Mouse (Mus musculus): ENCODE results near the gene Map4k5.

Map4k5 gene

GRCm38 (mm10) chr12:69892371-69893251 is at the start of gene Map4k5, which contains the start of gene Atl1:
Gene Map4k5, minus strand, starts transcription at chr12:69893200.
Gene Atl1, plus strand, starts transcription at chr12:69892614.
- peak; percentile 88 for DNase-seq (ENCODE audit: extremely low spot score, low spot score)

- no peak for DNase-seq (ENCODE audit: extremely low spot score, low spot score)
Observed at GRCm38 (mm10) chr12:69941655-69942329, 48.8 kb upstream of the Map4k5 start.

DNA sequence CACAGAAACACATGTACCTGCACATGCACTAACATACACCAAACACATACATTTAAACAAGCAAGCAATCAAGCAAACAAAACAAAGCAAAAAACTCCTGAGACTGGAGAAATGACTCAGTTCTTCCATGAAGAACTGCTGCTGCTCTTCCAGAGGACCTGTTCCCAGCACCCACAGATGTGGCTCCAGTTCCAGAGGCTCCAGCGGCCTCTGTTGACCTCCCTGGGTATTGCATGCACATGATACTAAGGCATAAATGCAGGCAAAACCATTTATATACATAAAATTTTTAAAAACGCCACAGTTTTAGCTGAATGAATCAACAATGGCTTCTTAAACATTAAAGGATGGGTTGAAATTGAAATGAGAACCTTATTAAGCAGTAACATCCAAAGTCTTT is 46.3 kb upstream of the Map4k5 start:
- DNase-seq (ENCODE audit: extremely low spot score, low spot score): no peak

DNA sequence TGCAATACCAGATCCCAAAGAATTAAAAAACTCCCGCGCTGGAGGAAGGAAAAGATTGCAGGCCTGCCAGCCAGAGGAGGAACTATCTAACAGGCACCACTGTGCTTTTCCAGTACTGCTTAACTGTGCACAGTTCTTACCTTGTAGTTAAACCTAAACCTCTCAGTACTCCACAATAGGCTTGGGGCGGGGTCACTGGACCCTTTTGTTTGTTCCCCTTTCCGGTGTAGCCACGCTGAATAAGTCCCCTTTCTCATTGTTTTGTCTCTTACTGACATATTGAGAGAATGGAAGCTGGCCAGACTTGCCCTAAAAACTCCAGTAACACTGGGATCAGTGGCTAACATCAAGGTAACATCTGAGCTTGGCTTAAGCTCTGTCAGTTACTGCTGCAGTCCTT is 44.7 kb upstream of the Map4k5 start:
- DNase-seq (ENCODE audit: extremely low spot score, low spot score): no peak

GRCm38 (mm10) chr12:69926716-69927115 is 33.7 kb upstream of the Map4k5 start:
- no peak for DNase-seq (ENCODE audit: extremely low spot score, low spot score)

DNA sequence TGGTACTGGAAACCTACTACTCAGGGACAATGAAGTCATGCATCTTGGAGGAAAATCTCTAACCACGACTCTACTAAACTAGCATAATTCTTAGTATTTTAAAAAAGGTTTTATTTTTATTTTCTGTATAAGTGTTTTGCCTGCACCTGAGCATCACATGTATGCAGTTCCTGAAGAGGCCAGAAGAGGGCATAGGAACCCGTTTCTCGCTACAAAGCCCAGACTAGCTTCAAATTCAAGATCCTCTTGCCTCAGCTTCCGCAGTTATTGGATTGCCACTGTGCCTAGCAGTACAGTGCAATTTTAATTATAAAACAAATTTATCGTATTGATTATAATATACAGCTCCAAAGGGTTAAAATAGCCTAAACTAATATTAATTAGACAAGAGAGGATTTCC is 31.0 kb upstream of the Map4k5 start:
- DNase-seq (ENCODE audit: extremely low spot score, low spot score): peak; percentile 24

DNA sequence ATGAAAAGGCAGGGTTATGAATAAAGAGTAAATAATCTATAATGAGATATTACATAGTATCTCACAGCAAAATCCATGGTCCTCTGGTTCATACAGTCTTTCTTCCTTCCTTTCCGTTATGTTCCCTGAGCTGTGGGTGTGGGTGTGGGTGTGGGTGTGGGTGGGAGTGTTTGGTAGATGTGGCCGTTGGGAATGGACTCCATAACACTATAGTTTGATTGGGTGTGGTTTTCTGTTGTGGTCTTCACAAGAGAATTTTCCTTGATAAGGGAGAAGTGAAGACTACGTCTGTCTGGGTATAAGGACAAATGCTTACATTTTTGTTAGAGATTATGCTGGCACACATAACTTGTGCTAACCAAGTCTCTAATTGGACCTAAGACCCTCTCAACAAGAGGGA is 30.6 kb upstream of the Map4k5 start:
- no peak for DNase-seq (ENCODE audit: extremely low spot score, low spot score)

- no peak for DNase-seq (ENCODE audit: extremely low spot score, low spot score)
Observed at GRCm38 (mm10) chr12:69923128-69923527, 30.1 kb upstream of the Map4k5 start.

DNA sequence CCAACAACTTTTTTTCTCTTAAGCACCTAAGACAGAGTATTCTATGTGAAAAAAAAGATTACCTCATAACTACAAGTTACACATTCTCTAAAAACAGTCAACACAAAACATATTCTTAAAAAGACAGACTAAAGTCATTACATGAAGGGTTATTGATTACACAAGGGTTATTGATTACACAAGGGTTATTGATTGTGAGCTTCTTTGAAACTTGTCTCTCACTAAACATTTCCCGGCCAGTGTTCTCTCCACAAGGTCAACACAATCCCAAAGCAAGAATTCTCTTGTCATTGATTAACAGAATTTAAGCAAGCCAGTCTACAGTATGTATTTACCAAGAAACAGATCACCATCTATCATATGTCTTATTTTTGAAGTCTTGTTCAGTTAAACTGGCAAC is 29.1 kb upstream of the Map4k5 start:
- DNase-seq (ENCODE audit: extremely low spot score, low spot score): no peak

GRCm38 (mm10) chr12:69917870-69918269 is 24.9 kb upstream of the Map4k5 start:
- no peak for DNase-seq (ENCODE audit: extremely low spot score, low spot score)

DNA sequence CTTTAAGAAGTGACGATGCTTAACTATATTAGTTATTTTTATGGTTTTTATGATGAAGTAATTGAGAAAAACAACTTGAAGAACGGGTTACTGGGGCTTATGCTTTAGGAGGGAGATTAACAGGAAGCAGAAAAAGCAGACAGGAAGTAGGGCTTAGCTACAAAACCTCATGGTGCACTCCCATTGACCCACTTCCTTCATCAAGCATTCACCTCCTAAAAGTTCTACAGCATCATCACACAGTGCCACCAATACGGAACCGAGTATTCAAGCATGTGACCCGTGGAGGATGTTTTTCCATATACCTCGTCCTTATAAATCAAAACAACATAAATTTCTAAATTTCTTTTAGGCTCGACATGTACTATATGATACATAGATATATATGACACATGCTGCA is 19.7 kb upstream of the Map4k5 start:
- no peak for DNase-seq (ENCODE audit: extremely low spot score, low spot score)

GRCm38 (mm10) chr12:69911906-69912305 is 18.9 kb upstream of the Map4k5 start:
- no peak for DNase-seq (ENCODE audit: extremely low spot score, low spot score)

- DNase-seq (ENCODE audit: extremely low spot score, low spot score): no peak
Observed at GRCm38 (mm10) chr12:69908511-69908900, 15.5 kb upstream of the Map4k5 start.

DNA sequence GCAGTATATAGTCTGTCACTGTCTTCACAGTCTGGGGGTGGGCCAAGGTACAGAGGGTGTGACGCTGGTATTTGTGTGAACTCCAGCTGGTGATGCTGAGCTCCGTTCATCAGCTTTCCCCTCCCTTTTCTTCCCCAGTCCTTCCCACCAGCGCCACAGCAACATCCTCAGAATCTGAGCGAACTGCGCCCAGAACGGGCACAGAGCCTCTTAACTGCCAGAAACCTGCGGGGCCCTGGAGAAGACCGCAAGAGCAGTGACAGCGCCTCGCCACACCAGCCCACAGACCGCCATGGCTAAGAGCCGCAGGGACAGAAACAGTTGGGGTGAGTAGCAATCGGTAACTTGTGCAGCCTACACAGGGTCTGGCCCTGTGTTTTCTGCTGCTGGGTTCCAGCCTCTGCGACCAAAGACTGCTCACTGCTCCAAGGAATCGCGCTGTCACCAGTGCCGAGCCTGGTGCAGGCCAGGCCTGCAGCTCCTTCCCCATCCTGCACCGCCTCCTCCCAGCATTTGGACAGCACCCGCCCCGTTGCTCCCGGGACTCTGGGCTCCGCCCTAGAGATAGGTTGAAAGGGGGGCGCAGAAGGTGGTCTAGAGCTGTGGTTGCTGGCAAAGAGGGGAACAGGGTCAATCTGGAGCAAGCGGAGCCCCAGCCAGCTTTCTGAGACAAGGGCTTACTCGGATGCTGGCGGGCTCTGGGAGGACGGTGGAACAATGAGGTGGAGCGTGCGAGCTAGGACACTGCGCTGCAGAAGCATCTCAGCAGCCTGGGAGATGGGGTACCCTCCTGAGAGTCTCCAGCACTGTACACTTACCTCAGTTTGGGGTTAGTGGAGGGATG is 14.9 kb upstream of the Map4k5 start:
- DNase-seq (ENCODE audit: extremely low spot score, low spot score): peak; percentile 75

DNA sequence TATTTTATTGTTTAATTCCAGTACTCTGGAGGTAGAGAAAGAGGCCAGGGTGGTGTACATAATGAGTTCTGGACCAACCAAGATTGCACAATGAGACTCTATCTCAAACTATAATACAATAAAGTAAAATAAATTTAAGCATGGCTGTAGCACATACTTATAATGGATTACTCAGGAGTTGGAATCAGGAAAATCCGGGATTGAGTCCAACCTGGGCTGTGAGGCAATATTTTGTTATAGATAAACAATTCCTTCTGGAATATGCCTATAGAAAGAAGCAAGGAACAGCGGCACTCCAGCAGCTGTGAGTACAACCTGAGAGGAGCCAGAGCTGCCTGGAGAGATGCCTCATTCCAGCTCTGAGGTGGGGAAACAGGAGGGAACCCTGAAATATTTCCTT is 12.0 kb upstream of the Map4k5 start:
- DNase-seq (ENCODE audit: extremely low spot score, low spot score): no peak

DNA sequence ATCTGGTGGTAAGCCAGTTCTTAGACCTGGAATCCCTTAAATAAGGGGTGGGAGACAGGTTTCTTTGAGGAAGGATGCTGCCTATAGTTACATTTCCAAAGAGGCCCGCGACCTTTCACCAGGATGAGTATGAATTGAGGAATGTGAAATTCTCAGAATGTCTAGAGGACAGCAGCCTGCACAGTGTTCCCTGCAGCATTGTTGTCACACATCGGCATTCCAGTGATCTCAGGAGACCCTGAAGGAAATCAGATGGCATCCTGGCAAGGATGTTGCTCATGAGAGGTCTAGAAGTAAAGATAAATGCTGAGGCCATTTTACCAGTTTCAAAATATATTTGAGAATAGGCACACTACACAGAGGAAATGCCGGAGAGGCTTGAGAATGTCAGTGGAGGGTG is 5.1 kb upstream of the Map4k5 start:
- no peak for DNase-seq (ENCODE audit: extremely low spot score, low spot score)

DNA sequence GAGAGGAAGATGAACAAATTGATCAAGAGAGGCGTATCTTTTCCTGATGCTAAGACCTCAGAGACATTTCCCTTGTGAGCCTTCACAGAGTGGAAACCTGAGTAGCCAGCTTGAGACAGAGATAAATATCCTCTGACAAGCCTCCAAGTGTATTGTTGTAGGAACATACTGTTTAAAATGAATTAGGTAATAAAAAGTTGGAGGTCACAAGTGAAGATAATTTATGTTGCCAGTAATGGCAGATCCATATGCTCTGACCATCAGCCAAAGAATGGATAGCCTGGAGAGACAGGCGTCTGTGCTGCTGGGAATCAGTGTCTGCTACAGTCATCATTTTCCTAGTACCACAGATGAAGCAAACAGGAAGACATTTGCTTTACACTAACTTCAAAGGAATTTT is 2.0 kb upstream of the Map4k5 start:
- DNase-seq (ENCODE audit: extremely low spot score, low spot score): peak; percentile 25

- no peak for DNase-seq (ENCODE audit: extremely low spot score, low spot score)
Observed at GRCm38 (mm10) chr12:69893927-69894326, 927 bp upstream of the Map4k5 start.

- no peak for DNase-seq (ENCODE audit: extremely low spot score, low spot score)
Observed at GRCm38 (mm10) chr12:69891721-69892120, 1.3 kb downstream of the Map4k5 start.

DNA sequence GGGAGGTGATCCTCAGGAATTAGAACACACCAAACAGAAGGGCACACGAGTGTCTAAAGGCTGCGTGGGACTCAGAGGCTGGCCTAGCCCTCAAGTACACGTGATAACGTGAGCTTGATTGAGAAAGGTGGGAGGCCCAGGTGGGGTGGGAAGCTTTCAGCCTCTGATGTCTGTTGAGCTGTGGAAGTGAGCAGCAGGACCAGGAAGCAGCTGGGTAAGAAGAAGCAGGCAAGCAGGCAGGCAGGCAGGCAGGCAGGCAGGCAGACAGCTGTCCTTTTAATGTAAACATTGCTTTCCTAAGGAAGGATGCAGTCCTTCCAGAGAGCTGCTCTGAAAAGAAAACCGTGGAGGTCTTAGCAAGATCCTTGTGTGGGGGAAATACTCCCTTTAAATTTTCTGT is 2.5 kb downstream of the Map4k5 start:
- DNase-seq (ENCODE audit: extremely low spot score, low spot score): peak; percentile 30

GRCm38 (mm10) chr12:69890051-69890450 is 2.9 kb downstream of the Map4k5 start:
- no peak for DNase-seq (ENCODE audit: extremely low spot score, low spot score)

- no peak for DNase-seq (ENCODE audit: extremely low spot score, low spot score)
Observed at GRCm38 (mm10) chr12:69888345-69888744, 4.7 kb downstream of the Map4k5 start.
